29 mouse cellular contexts compared by ENCODE assay signal in genomic region chr17:88537842-88538430, GRCm38 (mm10). TPM values are rescaled to one million over a fixed set of nuclear protein-coding genes. Genes with fewer than 3 reads are reported as not detected.
DNase-seq lines count a peak whose midpoint lies in the region; ATAC-seq and TF ChIP-seq lines count a peak whose summit lies in the region.
"Had no signal": no experiment of that assay in that cellular context is flagged by ENCODE, and none has a peak within 500 bp of the region (broad histone marks: within the 10 kb centered on the region; RNA-seq: fewer than 3 reads in every experiment).

No protein-coding gene starts in this region.

- H3K36me3 ChIP-seq in heart, embryonic 11.5 days (ENCODE audit: control insufficient read depth, insufficient read depth, low read length), result no peaks in the 10 kb centered on the region
- H3K36me3 ChIP-seq in small intestine, adult 2 months (ENCODE audit: control insufficient read depth, insufficient read depth, low read length), result no peaks in the 10 kb centered on the region
- H3K36me3 ChIP-seq: embryonic facial prominence, embryonic 10.5 days; embryonic facial prominence, embryonic 15.5 days; heart, embryonic 15.5 days; hindbrain, embryonic 12.5 days; intestine, embryonic 15.5 days; liver, embryonic 12.5 days had no signal

- H3K27ac ChIP-seq in heart, embryonic 11.5 days (ENCODE audit: low read depth, low read length), result no peak overlapping the region
- 0 out of 2 replicates have a peak overlapping the region, but pooled peaks have one; percentile 3 for H3K27ac ChIP-seq in small intestine, adult 2 months (ENCODE audit: insufficient read depth, low read depth, low read length)
- H3K27ac ChIP-seq: embryonic facial prominence, embryonic 10.5 days; embryonic facial prominence, embryonic 15.5 days; forebrain, embryonic 13.5 days; gastrocnemius, adult 2 months; heart, embryonic 15.5 days; hindbrain, embryonic 12.5 days; hindbrain, postnatal 0 days; intestine, embryonic 15.5 days; liver, embryonic 12.5 days; stomach, postnatal 0 days had no signal

- no peak for ATAC-seq in heart, embryonic 11.5 days (replicated peaks; ENCODE audit: insufficient number of reproducible peaks, low FRiP score, low TSS enrichment)
- ATAC-seq: forebrain, embryonic 13.5 days; hindbrain, postnatal 0 days; intestine, embryonic 15.5 days; liver, embryonic 12.5 days; liver, postnatal 0 days had no signal

- no peak overlapping the region for H3K4me3 ChIP-seq in heart, embryonic 11.5 days (ENCODE audit: low read depth, low read length)
- no peak overlapping the region for H3K4me3 ChIP-seq in small intestine, adult 2 months (ENCODE audit: low read depth, low read length)
- H3K4me3 ChIP-seq: embryonic facial prominence, embryonic 10.5 days; embryonic facial prominence, embryonic 15.5 days; forebrain, embryonic 13.5 days; gastrocnemius, adult 2 months; heart, embryonic 15.5 days; hindbrain, embryonic 12.5 days; intestine, embryonic 15.5 days; liver, embryonic 12.5 days had no signal

- no peak for TF ChIP-seq POLR2A in small intestine, adult 2 months (IDR thresholded peaks at IDR 0.05; ENCODE audit: low read depth, low read length)

- TF ChIP-seq CTCF in small intestine, adult 2 months (IDR thresholded peaks at IDR 0.05; ENCODE audit: extremely low read depth, insufficient read length, insufficient replicate concordance, low read depth, low read length), result no peak

- no peak overlapping the region for H3K4me2 ChIP-seq in heart, embryonic 11.5 days
- H3K4me2 ChIP-seq: embryonic facial prominence, embryonic 15.5 days; forebrain, embryonic 13.5 days; heart, embryonic 15.5 days; hindbrain, embryonic 12.5 days; intestine, embryonic 15.5 days; liver, embryonic 12.5 days had no signal

- no peaks in the 10 kb centered on the region for H3K27me3 ChIP-seq in heart, embryonic 11.5 days (ENCODE audit: control insufficient read depth, insufficient read depth, low read length)
- H3K27me3 ChIP-seq in small intestine, adult 2 months (ENCODE audit: control insufficient read depth, insufficient read depth, low read length), result no peaks in the 10 kb centered on the region
- H3K27me3 ChIP-seq: embryonic facial prominence, embryonic 15.5 days; forebrain, embryonic 13.5 days; heart, embryonic 15.5 days; hindbrain, embryonic 12.5 days; intestine, embryonic 15.5 days; liver, embryonic 12.5 days had no signal

- no peak overlapping the region for H3K9ac ChIP-seq in heart, embryonic 11.5 days (ENCODE audit: low read depth, low read length)
- H3K9ac ChIP-seq: embryonic facial prominence, embryonic 15.5 days; forebrain, embryonic 13.5 days; heart, embryonic 15.5 days; hindbrain, embryonic 12.5 days; intestine, embryonic 15.5 days; liver, embryonic 12.5 days; liver, postnatal 0 days had no signal

- WGBS in heart, embryonic 11.5 days (ENCODE audit: insufficient replicate concordance), result 88% methylated on average over 8 of the region's 8 CpGs
- 92% methylated on average over 8 of the region's 8 CpGs for WGBS in small intestine, adult 2 months

- no peaks in the 10 kb centered on the region for H3K9me3 ChIP-seq in heart, embryonic 11.5 days (replicated peaks; ENCODE audit: control insufficient read depth, low read length)
- H3K9me3 ChIP-seq: embryonic facial prominence, embryonic 10.5 days; embryonic facial prominence, embryonic 15.5 days; forebrain, embryonic 13.5 days; heart, embryonic 15.5 days; hindbrain, embryonic 12.5 days; intestine, embryonic 15.5 days; liver, embryonic 12.5 days had no signal

- peaks cover 6% of the 10 kb centered on the region; the same call in 1 of the 2 replicates for H3K4me1 ChIP-seq in heart, embryonic 11.5 days (ENCODE audit: control insufficient read depth, insufficient read depth, low read length)
- H3K4me1 ChIP-seq in small intestine, adult 2 months (ENCODE audit: control insufficient read depth, insufficient read depth, insufficient read length, low read length), result no peaks in the 10 kb centered on the region; the same call in 1 of the 2 replicates
- H3K4me1 ChIP-seq: embryonic facial prominence, embryonic 15.5 days; heart, embryonic 15.5 days; intestine, embryonic 15.5 days had no signal

- peak; percentile 75 for DNase-seq in heart, adult 11 months
- peak; percentile 42 for DNase-seq in thymus, postnatal 4 days
- no peak for DNase-seq in thymus, postnatal 10 days (ENCODE audit: low spot score in 2 of 2)
- DNase-seq in cerebellum, adult 9-11 months, result peak; percentile 64
- no peak for DNase-seq in retina, embryonic 14.5 days (ENCODE audit: low spot score)
- DNase-seq in gastrocnemius, adult 8-10 months (ENCODE audit: low spot score in 2 of 2), result no peak
- DNase-seq: adrenal gland, postnatal 14 days; gastrocnemius, adult 2 months; heart, postnatal 36 days; kidney, adult 2 months; kidney, postnatal 4 days; left cerebral cortex, postnatal 4 days; liver, postnatal 0 days; lung, postnatal 4 days; midbrain, embryonic 14.5 days; right cerebral cortex, postnatal 25 days; thymus, adult 18-20 months had no signal

RNA-seq across cellular contexts. Expression of gene Ppp1r21, which starts 8.0 kb away (rescaled TPM):
- 15.9 and 16.8 TPM in 2 replicates for polyA plus RNA-seq in heart, embryonic 11.5 days (2014; fragmentation: Nextera tagmentation; extraction: Ambion mirVana)
- polyA plus RNA-seq in small intestine, adult 2 months (2012; rRNA removed), result 7.7 and 15.7 TPM in 2 replicates
- 1 to 10 TPM; 5.5 to 6.8 (median 6.0) TPM for total RNA-seq in gastrocnemius, adult 8-10 months (2022)

RNA-seq across cellular contexts. Expression of gene Ston1, which starts 59.5 kb away (rescaled TPM):
- polyA plus RNA-seq in heart, embryonic 11.5 days (2014; fragmentation: Nextera tagmentation; extraction: Ambion mirVana), result 6.9 and 11.1 TPM in 2 replicates
- 2.3 and 5.4 TPM in 2 replicates for polyA plus RNA-seq in small intestine, adult 2 months (2012; rRNA removed)
- total RNA-seq in gastrocnemius, adult 8-10 months (2022), result 1 to 10 TPM; 2.8 to 7.0 (median 3.9) TPM
- total RNA-seq: monocyte, adult 5-6 weeks had no signal

Comparison
In these comparisons a context has a peak if more than half of its experiments do, and no peak if none do; other contexts are left out.
1. DNase-seq: peak in heart, adult 11 months (single experiment), thymus, postnatal 4 days (single experiment) and cerebellum, adult 9-11 months (single experiment); none in thymus, postnatal 10 days (0 of 2), retina, embryonic 14.5 days (single experiment) and gastrocnemius, adult 8-10 months (0 of 2).